ENCODE assay signal across 10 mouse cellular contexts in the genomic region with DNA sequence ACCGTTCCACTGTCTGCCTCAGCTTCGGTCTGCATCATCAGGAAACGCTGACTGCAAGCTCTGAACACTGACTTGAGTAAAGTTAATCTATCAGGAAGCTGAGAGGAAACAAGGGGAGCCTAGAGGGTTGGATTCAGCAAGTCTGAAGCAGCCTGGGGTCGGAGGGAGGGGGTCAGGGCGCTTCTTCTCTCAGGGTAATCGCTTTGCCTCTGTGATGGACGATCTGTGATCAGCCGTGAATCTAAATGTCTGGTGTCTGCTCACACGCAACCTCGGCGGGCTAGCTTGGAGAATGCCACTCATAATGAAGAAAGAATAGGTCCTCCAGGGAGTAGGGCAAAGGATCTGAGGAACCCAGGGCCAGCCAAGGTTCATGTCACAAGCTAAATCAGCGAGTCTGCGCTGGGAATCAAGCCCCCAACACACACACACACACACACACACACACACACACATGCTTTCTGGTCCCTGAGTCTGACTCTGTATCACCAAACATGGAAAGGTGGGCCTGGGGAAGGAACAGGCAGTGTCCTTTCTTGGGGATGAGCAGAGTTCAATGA. TPM values are rescaled to one million over a fixed set of nuclear protein-coding genes. Genes with fewer than 3 reads are reported as not detected.
A peak's percentile ranks its signal among the peaks of the same experiment; 100 is the strongest.
DNase-seq lines count a peak whose midpoint lies in the region; ATAC-seq lines count a peak whose summit lies in the region.
"Had no signal": no experiment of that assay in that cellular context is flagged by ENCODE, and none has a peak within 500 bp of the region (broad histone marks: within the 10 kb centered on the region; RNA-seq: fewer than 3 reads in every experiment).

No protein-coding gene starts in this region.

- H3K27ac ChIP-seq in hindbrain, embryonic 14.5 days: 0 out of 2 replicates have a peak overlapping the region, but pooled peaks have one; percentile 23
- no peak overlapping the region for H3K27ac ChIP-seq in hindbrain, embryonic 12.5 days
- H3K27ac ChIP-seq in midbrain, embryonic 15.5 days: no peak overlapping the region
- H3K27ac ChIP-seq: limb, embryonic 10.5 days had no signal

- no peaks in the 10 kb centered on the region for H3K9me3 ChIP-seq in hindbrain, embryonic 14.5 days (ENCODE audit: control insufficient read depth, low read length)
- no peaks in the 10 kb centered on the region for H3K9me3 ChIP-seq in hindbrain, embryonic 12.5 days (replicated peaks)
- no peaks in the 10 kb centered on the region for H3K9me3 ChIP-seq in midbrain, embryonic 15.5 days
- H3K9me3 ChIP-seq: limb, embryonic 10.5 days had no signal

- no peaks in the 10 kb centered on the region for H3K27me3 ChIP-seq in hindbrain, embryonic 14.5 days (ENCODE audit: control insufficient read depth, insufficient read depth, low read length)
- peaks cover 16% of the 10 kb centered on the region for H3K27me3 ChIP-seq in hindbrain, embryonic 12.5 days
- no peaks in the 10 kb centered on the region for H3K27me3 ChIP-seq in midbrain, embryonic 15.5 days (replicated peaks)

- peak; percentile 27 for DNase-seq in cerebellum, adult 8-10 months
- DNase-seq in cerebellum, adult 11 months: no peak
- DNase-seq in hindbrain, embryonic 14.5 days (ENCODE audit: low spot score): no peak
- DNase-seq in lung, postnatal 10 days: peak; percentile 10
- DNase-seq in lung, adult 18-20 months: no peak
- DNase-seq in adrenal gland, postnatal 25 days: no peak

- no peak overlapping the region for H3K4me2 ChIP-seq in hindbrain, embryonic 14.5 days (replicated peaks)
- no peak overlapping the region for H3K4me2 ChIP-seq in hindbrain, embryonic 12.5 days (replicated peaks)
- no peak overlapping the region for H3K4me2 ChIP-seq in midbrain, embryonic 15.5 days

- 39% methylated on average over 13 of the region's 13 CpGs for WGBS in hindbrain, embryonic 14.5 days
- 44% methylated on average over 13 of the region's 13 CpGs for WGBS in hindbrain, embryonic 12.5 days
- 58% methylated on average over 13 of the region's 13 CpGs for WGBS in midbrain, embryonic 15.5 days

- H3K36me3 ChIP-seq in hindbrain, embryonic 14.5 days (replicated peaks; ENCODE audit: control insufficient read depth, insufficient read depth): no peaks in the 10 kb centered on the region
- no peaks in the 10 kb centered on the region for H3K36me3 ChIP-seq in hindbrain, embryonic 12.5 days
- no peaks in the 10 kb centered on the region for H3K36me3 ChIP-seq in midbrain, embryonic 15.5 days (replicated peaks)
- H3K36me3 ChIP-seq: limb, embryonic 10.5 days had no signal

- no peak overlapping the region for H3K4me3 ChIP-seq in hindbrain, embryonic 14.5 days (replicated peaks; ENCODE audit: low read length)
- H3K4me3 ChIP-seq in hindbrain, embryonic 12.5 days: no peak overlapping the region
- H3K4me3 ChIP-seq in midbrain, embryonic 15.5 days: no peak overlapping the region
- H3K4me3 ChIP-seq: erythroblast, embryonic 14.5 days; limb, embryonic 10.5 days had no signal

- ATAC-seq in hindbrain, embryonic 14.5 days (ENCODE audit: low FRiP score): no peak
- ATAC-seq in hindbrain, embryonic 12.5 days (ENCODE audit: low FRiP score): no peak
- ATAC-seq in midbrain, embryonic 15.5 days (replicated peaks): 0 out of 2 replicates have a peak, but pooled peaks have one; percentile 32

- peaks cover 18% of the 10 kb centered on the region for H3K4me1 ChIP-seq in hindbrain, embryonic 14.5 days (replicated peaks; ENCODE audit: control insufficient read depth, insufficient read depth, low read length)
- peaks cover 28% of the 10 kb centered on the region for H3K4me1 ChIP-seq in hindbrain, embryonic 12.5 days
- H3K4me1 ChIP-seq in midbrain, embryonic 15.5 days: peaks cover 27% of the 10 kb centered on the region

- H3K9ac ChIP-seq in hindbrain, embryonic 14.5 days: 0 out of 2 replicates have a peak overlapping the region, but pooled peaks have one; percentile 17
- no peak overlapping the region for H3K9ac ChIP-seq in hindbrain, embryonic 12.5 days
- no peak overlapping the region for H3K9ac ChIP-seq in midbrain, embryonic 15.5 days

RNA-seq across cellular contexts. Expression of a gene that starts 56.6 kb away (rescaled TPM):
- polyA plus RNA-seq in hindbrain, embryonic 14.5 days (2014; fragmentation: Nextera tagmentation; extraction: Ambion mirVana): 0.76 and 0.90 TPM in 2 replicates
- 0.12 and 0.22 TPM in 2 replicates for polyA plus RNA-seq in hindbrain, embryonic 12.5 days (2016; fragmentation: Nextera tagmentation; extraction: Ambion mirVana)
- 0.74 and 1.4 TPM in 2 replicates for polyA plus RNA-seq in midbrain, embryonic 15.5 days (2015; fragmentation: Nextera tagmentation; extraction: Ambion mirVana)
- 0.36 TPM in 1 of 2 replicates, not detected in the other for total RNA-seq in adrenal gland, postnatal 25 days (2021)
- polyA plus RNA-seq: erythroblast, embryonic 14.5 days had no signal

Comparison
In these comparisons a context has a peak if more than half of its experiments do, and no peak if none do; other contexts are left out.
1. DNase-seq: peak in cerebellum, adult 8-10 months (single experiment) and lung, postnatal 10 days (single experiment); none in cerebellum, adult 11 months (single experiment), hindbrain, embryonic 14.5 days (single experiment), lung, adult 18-20 months (0 of 2) and adrenal gland, postnatal 25 days (single experiment).